Mouse (Mus musculus) limb, embryonic 14.5 days (tissue): ENCODE results near the gene Wdr31. TPM values are rescaled to one million over a fixed set of nuclear protein-coding genes. Genes with fewer than 3 reads are reported as not detected.

Source experiments
- ATAC-seq: fragments of 200-750 bp; cut with Nextera tagmentation; 2 replicates; pipeline ENCODE4 v1.8.0; 2017; ENCODE audit warnings: low read depth, moderate number of reproducible peaks, moderate TSS enrichment; ENCODE audit not compliant: low FRiP score
- DNase-seq: peaks from one replicate; pipeline ENCODE4 v3.0.0-alpha.2; 2015; ENCODE audit warnings: low spot score
- H3K27ac ChIP-seq: fragments of 300-500 bp; sonication (generic); replicated peaks from 2 replicates; pipeline ENCODE4 v1.5.1; 2014; ENCODE audit warnings: low read depth, mild to moderate bottlenecking, low read length, moderate library complexity, mixed read lengths
- H3K27me3 ChIP-seq: fragments of 300-500 bp; sonication (generic); 2 replicates; pipeline ENCODE4 v1.6.1; 2014; ENCODE audit warnings: low read length, mixed read lengths; ENCODE audit not compliant: control insufficient read depth, insufficient read depth
- H3K36me3 ChIP-seq: fragments of 300-500 bp; sonication (generic); 2 replicates; pipeline ENCODE4 v1.6.1; 2014; ENCODE audit warnings: mild to moderate bottlenecking, low read length, moderate library complexity, mixed read lengths; ENCODE audit not compliant: control insufficient read depth, insufficient read depth
- H3K4me1 ChIP-seq: fragments of 300-500 bp; sonication (generic); 2 replicates; pipeline ENCODE4 v1.6.1; 2014; ENCODE audit warnings: antibody characterized with exemption, low read length, mixed read lengths; ENCODE audit not compliant: control insufficient read depth, insufficient read depth
- H3K4me2 ChIP-seq: fragments of 300-500 bp; sonication (generic); replicated peaks from 2 replicates; pipeline ENCODE4 v1.6.1; 2014; ENCODE audit warnings: low read depth, mild to moderate bottlenecking, low read length, moderate library complexity; ENCODE audit not compliant: severe bottlenecking
- H3K4me3 ChIP-seq: fragments of 300-500 bp; sonication (generic); replicated peaks from 2 replicates; pipeline ENCODE4 v1.5.1; 2014; ENCODE audit warnings: low read length
- H3K9ac ChIP-seq: fragments of 300-500 bp; sonication (generic); 2 replicates; pipeline ENCODE4 v1.6.1; 2014; ENCODE audit warnings: mild to moderate bottlenecking, low read depth, low read length, moderate library complexity; ENCODE audit not compliant: severe bottlenecking
- H3K9me3 ChIP-seq: fragments of 300-500 bp; sonication (generic); 2 replicates; pipeline ENCODE4 v1.6.1; 2016; ENCODE audit warnings: low read length; ENCODE audit not compliant: control insufficient read depth
- POLR2A ChIP-seq: fragments of 200-500 bp; IDR thresholded peaks from 2 replicates; pipeline ENCODE4 v1.8.0; 2012; ENCODE audit warnings: inconsistent platforms, mild to moderate bottlenecking, moderate library complexity, borderline replicate concordance; ENCODE audit not compliant: insufficient read depth, insufficient read length; ENCODE audit errors: extremely low read depth
- WGBS: fragments of 180-500 bp; shearing (Covaris S2); extraction: QIAGEN DNeasy Blood & Tissue Kit; methylation state at CpG from one replicate; pipeline ENCODE4 v1.1.7; 2014; 5-methylcytosine and 5-hydroxymethylcytosine counted together
- polyA plus RNA-seq, 2 experiments: library from polyadenylated mRNA; depleted of rRNA in 1 of 2; stranded (reverse) in 1 of 2; unstranded in 1 of 2; fragments of >200 nt; fragmentation: Nextera tagmentation in 1 of 2; extraction: Ambion mirVana in 1 of 2; gene quantifications; 2 replicates each; pipeline versions ENCODE4 v1.2.1 to v1.2.3; 2012 to 2014

Gene Wdr31
- polyA plus RNA-seq, 2 experiments, result 4.1 to 4.6 TPM

GRCm38 (mm10) chr4:62496815-62497214 lies 26.1 kb upstream of the Wdr31 start:
- Histone ChIP-seq H3K27ac (no peak overlapping the region), H3K9me3 (no peaks in the 10 kb centered on the region), H3K27me3 (no peaks in the 10 kb centered on the region), H3K4me3 (no peak overlapping the region), H3K4me2 (no peak overlapping the region), H3K36me3 (peaks cover 22% of the 10 kb centered on the region), H3K9ac (no peak overlapping the region), H3K4me1 (peaks cover 10% of the 10 kb centered on the region)
- 72% methylated on average over 8 of the region's 8 CpGs for WGBS
- ATAC-seq, result no peak
- DNase-seq, result no peak
- no peak for TF ChIP-seq POLR2A

GRCm38 (mm10) chr4:62495946-62496345 lies 25.2 kb upstream of the Wdr31 start:
- Histone ChIP-seq H3K27ac (no peak overlapping the region), H3K4me1 (peaks cover 4% of the 10 kb centered on the region), H3K4me3 (no peak overlapping the region), H3K9me3 (no peaks in the 10 kb centered on the region), H3K27me3 (no peaks in the 10 kb centered on the region), H3K4me2 (no peak overlapping the region), H3K36me3 (peaks cover 22% of the 10 kb centered on the region), H3K9ac (no peak overlapping the region)
- WGBS, result 78% methylated on average over 8 of the region's 8 CpGs
- no peak for DNase-seq
- TF ChIP-seq POLR2A, result no peak
- ATAC-seq, result no peak

- H3K9me3 ChIP-seq, result no peaks in the 10 kb centered on the region
- H3K27ac ChIP-seq, result no peak overlapping the region
- ATAC-seq (no peak), DNase-seq (no peak)
- TF ChIP-seq POLR2A, result no peak
- 62% methylated on average over 9 of the region's 9 CpGs for WGBS
- no peak overlapping the region for H3K9ac ChIP-seq
- H3K4me1 ChIP-seq, result no peaks in the 10 kb centered on the region
- H3K36me3 ChIP-seq, result peaks cover 14% of the 10 kb centered on the region
- H3K4me2 ChIP-seq, result no peak overlapping the region
- no peak overlapping the region for H3K4me3 ChIP-seq
- H3K27me3 ChIP-seq, result no peaks in the 10 kb centered on the region
Measured at GRCm38 (mm10) chr4:62494230-62494629, 23.5 kb upstream of the Wdr31 start.

- H3K4me3 ChIP-seq, result no peak overlapping the region
- H3K4me2 ChIP-seq, result no peak overlapping the region
- no peak overlapping the region for H3K9ac ChIP-seq
- 0 out of 2 replicates have a peak, but pooled peaks cover under 1% of the 10 kb centered on the region for H3K36me3 ChIP-seq
- no peak overlapping the region for H3K27ac ChIP-seq
- TF ChIP-seq POLR2A, result no peak
- 84% methylated on average over 2 of the region's 2 CpGs for WGBS
- ATAC-seq, result no peak
- no peaks in the 10 kb centered on the region for H3K27me3 ChIP-seq
- H3K4me1 ChIP-seq, result no peaks in the 10 kb centered on the region
- no peak for DNase-seq
- no peaks in the 10 kb centered on the region for H3K9me3 ChIP-seq
Measured at GRCm38 (mm10) chr4:62492682-62493081, 22.0 kb upstream of the Wdr31 start.

- Histone ChIP-seq H3K27ac (no peak overlapping the region), H3K4me1 (no peaks in the 10 kb centered on the region), H3K4me2 (no peak overlapping the region), H3K4me3 (no peak overlapping the region), H3K9ac (no peak overlapping the region), H3K36me3 (no peaks in the 10 kb centered on the region), H3K27me3 (no peaks in the 10 kb centered on the region), H3K9me3 (no peaks in the 10 kb centered on the region)
- DNase-seq (no peak), ATAC-seq (no peak)
- WGBS, result 79% methylated on average over 2 of the region's 2 CpGs
- TF ChIP-seq POLR2A, result no peak
Measured at GRCm38 (mm10) chr4:62487914-62488313, 17.2 kb upstream of the Wdr31 start.

GRCm38 (mm10) chr4:62487172-62487571 lies 16.5 kb upstream of the Wdr31 start:
- no peak overlapping the region for H3K4me2 ChIP-seq
- no peak for TF ChIP-seq POLR2A
- no peak overlapping the region for H3K27ac ChIP-seq
- H3K9ac ChIP-seq, result no peak overlapping the region
- DNase-seq (no peak), ATAC-seq (no peak)
- no peak overlapping the region for H3K4me3 ChIP-seq
- H3K9me3 ChIP-seq, result no peaks in the 10 kb centered on the region
- no peaks in the 10 kb centered on the region for H3K36me3 ChIP-seq
- H3K27me3 ChIP-seq, result no peaks in the 10 kb centered on the region
- H3K4me1 ChIP-seq, result no peaks in the 10 kb centered on the region
- 90% methylated on average over 5 of the region's 5 CpGs for WGBS
